8 mouse cellular contexts compared by ENCODE assay signal in genomic region chr1:89580999-89581765, GRCm38 (mm10).
DNase-seq lines count a peak whose midpoint lies in the region; ATAC-seq and TF ChIP-seq lines count a peak whose summit lies in the region.

No protein-coding gene starts in this region.

- TF ChIP-seq EP300 in ES-Bruce4 (IDR thresholded peaks at IDR 0.05; ENCODE audit: insufficient read depth, low read depth, low read length), result no peak

- TF ChIP-seq POLR2A in ES-Bruce4 (IDR thresholded peaks at IDR 0.05; ENCODE audit: insufficient read depth, low read length), result no peak

- H3K36me3 ChIP-seq in ES-Bruce4 (ENCODE audit: control insufficient read depth, insufficient read depth, low read length, poor library complexity, severe bottlenecking), result no peaks in the 10 kb centered on the region
- no peaks in the 10 kb centered on the region for H3K36me3 ChIP-seq in embryonic facial prominence, embryonic 11.5 days (replicated peaks; ENCODE audit: control insufficient read depth, insufficient read depth, low read depth, low read length)
- H3K36me3 ChIP-seq in heart, embryonic 12.5 days, result no peaks in the 10 kb centered on the region
- H3K36me3 ChIP-seq in kidney, embryonic 15.5 days, result no peaks in the 10 kb centered on the region
- no peaks in the 10 kb centered on the region for H3K36me3 ChIP-seq in lung, embryonic 16.5 days (ENCODE audit: control insufficient read depth, insufficient read depth, low read length)

- peak; percentile 17 for TF ChIP-seq CTCF in ES-Bruce4 (IDR thresholded peaks at IDR 0.05; ENCODE audit: low read depth, low read length)

- under 1% methylated on average over 84 of the region's 95 CpGs for WGBS in embryonic facial prominence, embryonic 11.5 days
- WGBS in heart, embryonic 12.5 days, result under 1% methylated on average over 95 of the region's 95 CpGs
- under 1% methylated on average over 86 of the region's 95 CpGs for WGBS in kidney, embryonic 15.5 days
- WGBS in lung, embryonic 16.5 days, result under 1% methylated on average over 87 of the region's 95 CpGs

- peak overlapping the region; percentile 75 for H3K4me3 ChIP-seq in ES-Bruce4 (ENCODE audit: low read depth, low read length)
- peak overlapping the region; percentile 70 for H3K4me3 ChIP-seq in embryonic facial prominence, embryonic 11.5 days (ENCODE audit: low read depth, low read length)
- peak overlapping the region; percentile 65 for H3K4me3 ChIP-seq in heart, embryonic 12.5 days
- H3K4me3 ChIP-seq in kidney, embryonic 15.5 days (replicated peaks), result peak overlapping the region; percentile 68
- H3K4me3 ChIP-seq in lung, embryonic 16.5 days (ENCODE audit: low read length), result peak overlapping the region; percentile 66

- ATAC-seq in embryonic facial prominence, embryonic 11.5 days (replicated peaks; ENCODE audit: insufficient number of reproducible peaks, low FRiP score, low TSS enrichment, low read depth), result peak; percentile 41
- peak; percentile 52; the same call in 1 of the 2 replicates for ATAC-seq in heart, embryonic 12.5 days (ENCODE audit: insufficient number of reproducible peaks, low FRiP score)
- peak; percentile 60 for ATAC-seq in kidney, embryonic 15.5 days (replicated peaks; ENCODE audit: low FRiP score)
- ATAC-seq in lung, embryonic 16.5 days (ENCODE audit: low read depth), result peak; percentile 66

- no peaks in the 10 kb centered on the region for H3K27me3 ChIP-seq in ES-Bruce4 (ENCODE audit: control insufficient read depth, insufficient read depth, low read length, poor library complexity, severe bottlenecking)
- peaks cover 6% of the 10 kb centered on the region; the same call in 1 of the 2 replicates for H3K27me3 ChIP-seq in embryonic facial prominence, embryonic 11.5 days (ENCODE audit: control insufficient read depth, insufficient read depth, low read length)
- H3K27me3 ChIP-seq in heart, embryonic 12.5 days (replicated peaks), result peaks cover 10% of the 10 kb centered on the region
- peaks cover 12% of the 10 kb centered on the region for H3K27me3 ChIP-seq in kidney, embryonic 15.5 days
- H3K27me3 ChIP-seq in lung, embryonic 16.5 days (ENCODE audit: control insufficient read depth, insufficient read depth, low read depth, low read length), result peaks cover 14% of the 10 kb centered on the region

- peak overlapping the region; percentile 75 for H3K9ac ChIP-seq in ES-Bruce4 (ENCODE audit: low read depth, poor library complexity, severe bottlenecking)
- peak overlapping the region; percentile 73 for H3K9ac ChIP-seq in embryonic facial prominence, embryonic 11.5 days (replicated peaks; ENCODE audit: low read length)
- peak overlapping the region; percentile 77 for H3K9ac ChIP-seq in heart, embryonic 12.5 days
- H3K9ac ChIP-seq in kidney, embryonic 15.5 days, result peak overlapping the region; percentile 69
- H3K9ac ChIP-seq in lung, embryonic 16.5 days (ENCODE audit: low read length), result peak overlapping the region; percentile 66

- no peak overlapping the region for H3K27ac ChIP-seq in ES-Bruce4 (ENCODE audit: insufficient read depth, low read length)
- H3K27ac ChIP-seq in embryonic facial prominence, embryonic 11.5 days (replicated peaks; ENCODE audit: low read depth, low read length), result no peak overlapping the region
- no peak overlapping the region for H3K27ac ChIP-seq in heart, embryonic 12.5 days (ENCODE audit: poor library complexity, severe bottlenecking)
- H3K27ac ChIP-seq in kidney, embryonic 15.5 days, result peak overlapping the region; percentile 76; the same call in 1 of the 2 replicates
- no peak overlapping the region for H3K27ac ChIP-seq in lung, embryonic 16.5 days (ENCODE audit: low read length)

- H3K4me1 ChIP-seq in ES-Bruce4 (ENCODE audit: control insufficient read depth, insufficient read depth, low read length), result no peaks in the 10 kb centered on the region
- peaks cover 11% of the 10 kb centered on the region for H3K4me1 ChIP-seq in embryonic facial prominence, embryonic 11.5 days (ENCODE audit: control insufficient read depth, insufficient read depth, low read length)
- H3K4me1 ChIP-seq in heart, embryonic 12.5 days (replicated peaks), result peaks cover 31% of the 10 kb centered on the region
- peaks cover 60% of the 10 kb centered on the region for H3K4me1 ChIP-seq in kidney, embryonic 15.5 days
- peaks cover 23% of the 10 kb centered on the region for H3K4me1 ChIP-seq in lung, embryonic 16.5 days (replicated peaks; ENCODE audit: control insufficient read depth, insufficient read depth, low read length)

- H3K4me2 ChIP-seq in embryonic facial prominence, embryonic 11.5 days (ENCODE audit: low read depth, low read length), result peak overlapping the region; percentile 100
- H3K4me2 ChIP-seq in heart, embryonic 12.5 days, result peak overlapping the region; percentile 100
- H3K4me2 ChIP-seq in kidney, embryonic 15.5 days, result peak overlapping the region; percentile 99
- peak overlapping the region; percentile 100 for H3K4me2 ChIP-seq in lung, embryonic 16.5 days (ENCODE audit: low read depth, low read length)

- peak; percentile 47 for DNase-seq in adrenal gland, adult 8-10 months
- DNase-seq in embryonic facial prominence, embryonic 11.5 days (ENCODE audit: low spot score), result peak; percentile 73
- DNase-seq in retina, embryonic 14.5 days (ENCODE audit: low spot score), result peak; percentile 77
- no peak for DNase-seq in spleen, postnatal 36 days (ENCODE audit: low spot score in 2 of 2)

- no peaks in the 10 kb centered on the region for H3K9me3 ChIP-seq in ES-Bruce4 (replicated peaks; ENCODE audit: control insufficient read depth, insufficient read depth, low read length, poor library complexity, severe bottlenecking)
- H3K9me3 ChIP-seq in embryonic facial prominence, embryonic 11.5 days (replicated peaks; ENCODE audit: control insufficient read depth, low read length), result no peaks in the 10 kb centered on the region
- no peaks in the 10 kb centered on the region for H3K9me3 ChIP-seq in heart, embryonic 12.5 days (replicated peaks)
- H3K9me3 ChIP-seq in kidney, embryonic 15.5 days (replicated peaks), result no peaks in the 10 kb centered on the region
- H3K9me3 ChIP-seq in lung, embryonic 16.5 days (ENCODE audit: control insufficient read depth, low read length), result no peaks in the 10 kb centered on the region

Comparison
In these comparisons a context has a peak if more than half of its experiments do, and no peak if none do; other contexts are left out.
1. DNase-seq: peak in adrenal gland, adult 8-10 months (single experiment), embryonic facial prominence, embryonic 11.5 days (single experiment) and retina, embryonic 14.5 days (single experiment); none in spleen, postnatal 36 days (0 of 2).
2. Peak in every context shown above with its lines, with median percentiles within 50 percentile points of each other: H3K4me3 ChIP-seq, H3K9ac ChIP-seq, ATAC-seq and H3K4me2 ChIP-seq.